7 mouse cellular contexts compared by ENCODE assay signal in the genomic region with DNA sequence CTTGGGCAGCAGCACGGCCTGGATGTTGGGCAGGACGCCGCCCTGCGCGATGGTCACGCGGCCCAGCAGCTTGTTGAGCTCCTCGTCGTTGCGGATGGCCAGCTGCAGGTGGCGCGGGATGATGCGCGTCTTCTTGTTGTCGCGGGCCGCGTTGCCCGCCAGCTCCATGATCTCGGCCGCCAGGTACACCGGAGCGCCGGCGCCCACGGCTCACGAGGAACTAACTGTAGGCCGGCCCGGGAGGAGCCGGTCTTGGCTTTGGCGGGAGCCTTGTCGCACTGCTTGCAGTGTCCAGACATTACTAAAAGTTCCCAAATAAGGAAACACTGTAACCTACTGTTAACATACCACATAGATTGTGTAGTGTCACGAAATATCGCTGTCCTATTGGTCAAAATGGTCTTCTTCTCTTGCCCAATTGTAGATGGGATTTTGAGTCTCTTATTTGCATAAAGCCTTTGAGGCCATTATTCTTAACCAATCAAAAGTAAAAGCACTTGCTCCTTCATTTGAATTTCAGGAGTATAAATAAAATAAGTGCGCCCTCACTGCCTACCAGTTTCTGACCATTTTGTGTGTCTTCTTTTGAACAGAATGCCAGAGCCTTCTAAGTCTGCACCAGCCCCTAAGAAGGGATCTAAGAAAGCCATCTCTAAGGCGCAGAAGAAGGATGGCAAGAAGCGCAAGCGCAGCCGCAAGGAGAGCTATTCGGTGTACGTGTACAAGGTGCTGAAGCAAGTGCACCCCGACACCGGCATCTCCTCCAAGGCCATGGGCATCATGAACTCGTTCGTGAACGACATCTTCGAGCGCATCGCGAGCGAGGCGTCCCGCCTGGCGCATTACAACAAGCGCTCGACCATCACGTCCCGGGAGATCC. TPM values are rescaled to one million over a fixed set of nuclear protein-coding genes. Genes with fewer than 3 reads are reported as not detected.
DNase-seq lines count a peak whose midpoint lies in the region; ATAC-seq and TF ChIP-seq lines count a peak whose summit lies in the region.
"Not testable (repeated sequence)": the region's sequence is repeated elsewhere in the genome, so short reads cannot be mapped to it uniquely, and the experiment has no call there.

A gene (plus strand): TSS at position 534 of the 880 bp plus-strand sequence.

- peak; percentile 12; the same call in 1 of the 2 replicates for TF ChIP-seq CTCF in small intestine, adult 2 months (IDR thresholded peaks at IDR 0.05; ENCODE audit: extremely low read depth, insufficient read length, insufficient replicate concordance, low read depth, low read length)

- H3K4me2 ChIP-seq in embryonic facial prominence, embryonic 11.5 days (ENCODE audit: low read depth, low read length) = peak within 1 kb of the TSS; percentile 49
- H3K4me2 ChIP-seq in midbrain, embryonic 12.5 days (replicated peaks) = peak within 1 kb of the TSS; percentile 67

- WGBS in embryonic facial prominence, embryonic 11.5 days = under 1% methylated on average over 33 of the region's 58 CpGs
- WGBS in limb, embryonic 10.5 days = under 1% methylated on average over 46 of the region's 58 CpGs
- under 1% methylated on average over 45 of the region's 58 CpGs for WGBS in midbrain, embryonic 12.5 days
- WGBS in small intestine, adult 2 months = under 1% methylated on average over 47 of the region's 58 CpGs

- H3K27ac ChIP-seq in embryonic facial prominence, embryonic 11.5 days (replicated peaks; ENCODE audit: low read depth, low read length) = peak within 1 kb of the TSS; percentile 99
- peak within 1 kb of the TSS; percentile 98 for H3K27ac ChIP-seq in limb, embryonic 10.5 days
- peak within 1 kb of the TSS; percentile 98 for H3K27ac ChIP-seq in midbrain, embryonic 12.5 days (replicated peaks)
- H3K27ac ChIP-seq in small intestine, adult 2 months (ENCODE audit: insufficient read depth, low read depth, low read length) = peak within 1 kb of the TSS; percentile 97

- not testable (repeated sequence) for H3K27me3 ChIP-seq in embryonic facial prominence, embryonic 11.5 days (ENCODE audit: control insufficient read depth, insufficient read depth, low read length); limb, embryonic 10.5 days (ENCODE audit: low read depth, poor library complexity, severe bottlenecking); midbrain, embryonic 12.5 days; small intestine, adult 2 months (ENCODE audit: control insufficient read depth, insufficient read depth, low read length)

- H3K36me3 ChIP-seq in embryonic facial prominence, embryonic 11.5 days (replicated peaks; ENCODE audit: control insufficient read depth, insufficient read depth, low read depth, low read length); limb, embryonic 10.5 days; midbrain, embryonic 12.5 days; small intestine, adult 2 months (ENCODE audit: control insufficient read depth, insufficient read depth, low read length): not testable (repeated sequence)

- peak within 1 kb of the TSS; percentile 74 for H3K9ac ChIP-seq in embryonic facial prominence, embryonic 11.5 days (replicated peaks; ENCODE audit: low read length)
- peak within 1 kb of the TSS; percentile 62 for H3K9ac ChIP-seq in midbrain, embryonic 12.5 days (replicated peaks)

- not testable (repeated sequence) for H3K9me3 ChIP-seq in embryonic facial prominence, embryonic 11.5 days (replicated peaks; ENCODE audit: control insufficient read depth, low read length); limb, embryonic 10.5 days (replicated peaks); midbrain, embryonic 12.5 days

- H3K4me3 ChIP-seq in embryonic facial prominence, embryonic 11.5 days (ENCODE audit: low read depth, low read length) = peak within 1 kb of the TSS; percentile 39
- H3K4me3 ChIP-seq in limb, embryonic 10.5 days = peak within 1 kb of the TSS; percentile 59
- H3K4me3 ChIP-seq in midbrain, embryonic 12.5 days = peak within 1 kb of the TSS; percentile 47
- peak within 1 kb of the TSS; percentile 63 for H3K4me3 ChIP-seq in small intestine, adult 2 months (ENCODE audit: low read depth, low read length)

- TF ChIP-seq POLR2A in small intestine, adult 2 months (IDR thresholded peaks at IDR 0.05; ENCODE audit: low read depth, low read length) = peak; percentile 56; the same call in 1 of the 2 replicates

- peak; percentile 95 for ATAC-seq in embryonic facial prominence, embryonic 11.5 days (replicated peaks; ENCODE audit: insufficient number of reproducible peaks, low FRiP score, low TSS enrichment, low read depth)
- ATAC-seq in midbrain, embryonic 12.5 days (ENCODE audit: low FRiP score, low read depth) = peak; percentile 92

- DNase-seq in adrenal gland, postnatal 14 days = peak; percentile 69
- peak; percentile 91 for DNase-seq in embryonic facial prominence, embryonic 11.5 days (ENCODE audit: low spot score)
- DNase-seq in heart, adult 18-20 months = peak; percentile 83 to 85
- peak; percentile 73 for DNase-seq in kidney, adult 18-20 months
- DNase-seq in limb, embryonic 10.5 days (ENCODE audit: low spot score) = peak; percentile 83

- not testable (repeated sequence) for H3K4me1 ChIP-seq in embryonic facial prominence, embryonic 11.5 days (ENCODE audit: control insufficient read depth, insufficient read depth, low read length); small intestine, adult 2 months (ENCODE audit: control insufficient read depth, insufficient read depth, insufficient read length, low read length)
- H3K4me1 ChIP-seq in limb, embryonic 10.5 days = peaks cover 21% of the 10 kb centered on the region
- peaks cover 21% of the 10 kb centered on the region for H3K4me1 ChIP-seq in midbrain, embryonic 12.5 days

RNA-seq across cellular contexts. Expression of the gene that starts here (rescaled TPM):
- total RNA-seq in adrenal gland, postnatal 14 days (2021) = 125 and 171 TPM in 2 replicates
- polyA plus RNA-seq in embryonic facial prominence, embryonic 11.5 days (2014; fragmentation: Nextera tagmentation; extraction: Ambion mirVana) = 2.6 and 2.9 TPM in 2 replicates
- total RNA-seq in heart, adult 18-20 months (2021) = 1 to 10 TPM; 7.4 to 8.1 TPM
- polyA plus RNA-seq in limb, embryonic 10.5 days (2016; fragmentation: Nextera tagmentation; extraction: Ambion mirVana) = 3.5 and 3.7 TPM in 2 replicates
- polyA plus RNA-seq in midbrain, embryonic 12.5 days (2016; fragmentation: Nextera tagmentation; extraction: Ambion mirVana) = 2.5 and 4.5 TPM in 2 replicates
- 17.8 and 19.7 TPM in 2 replicates for polyA plus RNA-seq in small intestine, adult 2 months (2012; rRNA removed)

Comparison
In these comparisons a context has a peak if more than half of its experiments do, and no peak if none do; other contexts are left out.
1. Peak in every context shown above with its lines: DNase-seq, ATAC-seq, H3K4me3 ChIP-seq and H3K27ac ChIP-seq.
2. RNA of the gene that starts here (total RNA-seq): 125 to 171 TPM in adrenal gland, postnatal 14 days; 7.4 to 8.1 TPM in heart, adult 18-20 months; every median in the first group is over 10 times any median in the second.